Mouse (Mus musculus) adrenal gland, postnatal 25 days (tissue): ENCODE measurements around the gene Crmp1. TPM values are rescaled to one million over a fixed set of nuclear protein-coding genes. Genes with fewer than 3 reads are reported as not detected.

Experiments used
- DNase-seq: peaks from one replicate; pipeline ENCODE4 v3.0.0; 2021; ENCODE audit warnings: mixed read lengths
- long read RNA-seq: library from polyadenylated mRNA; stranded (forward); transcript quantifications from one replicate; pipeline ENCODE4 v2.0.0, GENCODE M21; 2021
- total RNA-seq: library from RNA; stranded (reverse); gene quantifications from 2 replicates; pipeline ENCODE4 v1.2.3, GENCODE M21; 2021

The Crmp1 gene
- 5.0 and 9.5 TPM in 2 replicates for total RNA-seq
- long read RNA-seq, transcript Crmp1-201 (14 exons, 2,906 nt), result major isoform, 5 of 11 reads
- long read RNA-seq, partial matches to known transcripts, result 2 of 11 reads
- long read RNA-seq, other reads (novel, unspliced or antisense), result 0 of 11 reads

GRCm38 (mm10) chr5:37241651-37242151 lies at the start of gene Crmp1:
Gene Crmp1 (plus strand): TSS chr5:37241940.
- peak; percentile 55 for DNase-seq

DNA sequence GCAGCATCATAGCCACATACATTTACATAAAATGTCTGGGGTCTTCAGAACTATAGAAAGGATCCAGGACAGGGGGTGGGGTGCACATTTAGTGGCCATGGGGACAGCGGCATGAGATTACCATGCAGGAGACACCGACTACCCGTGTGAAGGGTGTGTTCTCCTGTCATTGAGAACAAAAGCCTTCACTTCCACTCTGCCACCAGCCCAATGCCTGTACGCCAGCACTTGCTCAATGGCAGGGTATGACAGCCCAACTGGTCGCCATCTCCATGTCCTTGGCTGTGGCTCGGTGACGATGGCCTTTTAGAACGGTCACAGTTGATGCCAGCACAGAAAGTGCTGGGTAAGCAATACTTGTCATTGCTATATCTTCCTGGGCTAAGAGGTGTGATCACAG lies 45.5 kb upstream of the Crmp1 start:
- no peak for DNase-seq

DNA sequence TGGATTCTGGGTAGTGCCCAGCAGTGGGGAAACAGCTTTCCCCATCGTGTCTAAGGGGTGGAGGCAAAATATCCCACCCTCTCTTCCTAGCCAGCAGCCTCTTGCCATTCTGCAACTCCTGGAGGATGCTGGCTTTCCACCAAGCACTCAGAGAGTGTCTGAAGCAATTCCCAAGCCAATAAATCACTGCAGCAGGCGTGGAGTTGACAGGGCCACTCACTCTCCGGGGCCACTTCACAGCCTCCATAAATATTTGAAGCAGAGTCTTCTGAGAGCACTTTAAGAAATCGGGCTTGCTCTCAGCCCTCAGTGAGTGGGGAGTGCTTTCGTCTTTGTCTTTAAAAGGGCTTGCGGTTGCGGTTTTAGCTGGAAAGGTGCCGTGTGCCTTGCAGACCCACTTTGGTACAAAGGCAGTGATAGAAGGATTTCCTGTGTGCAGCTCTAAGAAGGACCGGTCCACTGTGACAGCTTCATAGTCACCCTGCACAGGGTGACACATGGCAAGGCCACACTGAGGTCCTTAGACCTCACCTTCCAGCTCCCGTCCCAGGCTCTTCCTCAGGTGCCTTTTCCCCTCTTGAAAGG lies 45.0 kb upstream of the Crmp1 start:
- no peak for DNase-seq

GRCm38 (mm10) chr5:37197423-37197822 lies 44.3 kb upstream of the Crmp1 start:
- no peak for DNase-seq

DNA sequence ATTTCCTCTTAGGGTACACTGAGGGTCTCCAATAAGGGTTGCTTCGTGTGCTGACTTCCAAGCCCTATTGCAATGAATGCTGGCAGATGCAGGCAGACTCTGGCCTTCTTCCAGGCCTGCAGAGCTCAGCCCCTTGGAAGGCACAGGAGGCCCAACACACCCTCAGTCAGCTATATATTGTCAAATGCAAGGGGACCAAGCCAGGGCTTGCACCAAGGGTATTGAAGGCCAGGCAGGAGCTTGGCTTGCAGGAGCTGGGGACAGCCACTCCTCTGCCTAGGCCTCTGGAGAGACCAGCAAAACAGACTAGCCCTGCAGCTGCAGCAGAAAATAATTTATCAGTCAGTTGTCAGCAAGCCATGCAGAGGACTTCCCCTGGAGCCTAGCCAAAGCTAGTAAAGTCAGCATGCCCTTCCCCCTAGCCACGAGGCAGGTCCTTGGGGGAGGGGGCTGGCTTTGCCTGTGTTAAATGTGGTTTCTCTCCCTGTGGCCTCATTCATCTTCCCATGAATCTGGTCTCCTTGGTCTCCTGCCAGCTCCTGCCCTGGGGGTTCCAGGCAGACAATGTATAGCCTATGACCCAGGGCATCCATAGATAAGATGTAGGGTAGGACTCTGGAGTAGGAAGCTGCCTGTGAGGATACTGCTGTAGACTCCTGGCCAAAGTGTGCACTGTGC lies 43.6 kb upstream of the Crmp1 start:
- DNase-seq, result no peak

DNA sequence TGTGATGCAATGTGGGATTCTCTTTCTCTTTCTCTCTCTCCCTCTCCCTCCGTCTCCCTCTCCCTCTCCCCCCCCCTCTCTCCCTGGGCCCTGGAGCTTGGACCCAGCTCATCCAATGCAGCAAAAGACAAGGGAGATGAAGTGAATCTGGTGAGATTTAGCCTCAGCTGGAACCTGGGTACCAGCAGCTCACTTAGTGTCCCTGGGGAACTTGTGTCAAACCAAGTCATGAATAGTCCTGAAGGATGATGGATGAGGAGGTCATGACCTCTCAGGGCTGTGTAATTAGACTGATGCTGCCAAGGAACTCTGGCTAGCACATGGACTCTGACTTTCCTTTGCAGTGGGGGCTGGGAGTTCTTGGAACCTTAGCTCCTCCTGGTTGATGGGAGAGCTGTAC lies 39.5 kb upstream of the Crmp1 start:
- no peak for DNase-seq

- no peak for DNase-seq
Measured at GRCm38 (mm10) chr5:37204886-37205285, 36.9 kb upstream of the Crmp1 start.

DNA sequence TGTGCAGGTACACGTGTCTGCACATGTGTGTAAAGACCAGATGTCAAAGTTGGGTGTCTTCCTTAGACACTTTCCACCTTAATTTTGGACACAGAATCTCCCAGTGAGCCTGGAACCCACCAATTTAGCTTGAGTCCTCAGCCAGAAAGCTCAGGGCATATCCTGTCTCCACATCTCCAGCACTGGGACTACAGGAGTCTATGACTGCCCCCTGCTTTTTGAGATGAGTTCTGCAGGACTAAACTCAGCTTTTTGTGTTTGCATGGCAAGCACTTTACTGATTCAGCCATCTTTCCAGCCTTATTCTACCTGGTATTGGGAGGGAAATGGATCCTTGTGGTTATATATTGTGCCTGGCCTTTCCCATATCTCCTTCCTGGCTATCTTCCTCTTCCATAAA lies 36.3 kb upstream of the Crmp1 start:
- DNase-seq, result no peak

DNA sequence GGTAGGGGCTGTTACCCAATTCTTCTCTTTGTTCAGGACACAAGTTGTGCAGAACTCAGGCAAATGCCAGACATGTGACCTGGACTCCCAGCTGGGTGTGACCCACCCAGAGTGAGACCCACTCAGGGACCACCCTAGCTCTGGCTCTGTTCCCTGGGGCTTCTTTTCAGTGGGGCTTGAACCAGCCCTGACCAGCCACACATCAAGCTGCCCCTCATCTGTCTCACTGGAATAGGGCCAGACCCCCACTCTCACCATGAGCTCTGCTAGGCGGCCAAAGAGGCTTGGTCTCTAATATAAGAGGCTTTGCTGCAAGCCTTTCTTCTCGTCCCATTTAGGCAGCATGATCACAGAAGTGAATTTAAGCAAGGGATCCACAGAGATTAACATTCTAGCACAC lies 35.4 kb upstream of the Crmp1 start:
- no peak for DNase-seq

GRCm38 (mm10) chr5:37212938-37213708 lies 28.6 kb upstream of the Crmp1 start:
- DNase-seq, result no peak

DNA sequence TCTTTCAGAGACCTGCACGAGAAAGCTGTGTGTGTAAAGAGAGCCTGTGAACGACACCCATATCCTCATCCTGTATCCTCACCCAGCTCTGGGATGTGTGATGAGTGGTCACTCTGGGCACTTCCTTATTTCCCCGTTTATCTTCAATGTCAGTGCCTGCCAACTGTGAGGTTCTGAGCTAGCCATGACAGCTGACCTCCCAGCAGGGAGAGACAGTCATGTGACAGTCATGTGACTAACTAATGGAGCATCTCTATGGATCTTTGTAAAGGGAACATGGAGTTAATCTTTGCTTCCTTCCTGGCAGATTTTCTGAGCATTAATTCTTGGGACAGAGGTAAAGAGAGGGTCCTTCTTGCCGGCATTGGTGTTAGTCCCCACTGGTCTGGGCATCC lies 28.0 kb upstream of the Crmp1 start:
- no peak for DNase-seq

- DNase-seq, result no peak
Measured at GRCm38 (mm10) chr5:37214614-37215013, 27.1 kb upstream of the Crmp1 start.

DNA sequence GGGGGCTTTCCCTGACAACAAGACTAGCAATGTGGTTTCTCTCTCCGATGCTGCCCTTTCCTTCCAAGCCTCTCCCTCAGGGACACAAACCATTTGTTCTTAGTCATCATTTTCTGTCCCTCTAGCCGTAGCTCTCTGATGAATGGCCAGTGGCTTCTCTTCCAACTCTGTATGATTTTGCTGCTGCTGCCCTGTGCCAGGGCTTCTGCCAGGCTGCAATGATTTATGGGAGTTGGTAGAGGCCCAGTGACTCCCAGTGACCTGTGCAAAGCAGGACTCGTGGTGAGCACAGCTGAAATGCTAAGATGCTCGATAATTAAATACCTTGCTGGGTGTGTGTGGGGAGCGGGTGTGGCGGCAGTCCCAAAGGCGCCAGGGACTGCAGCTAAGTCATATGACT lies 26.5 kb upstream of the Crmp1 start:
- DNase-seq, result peak; percentile 18

DNA sequence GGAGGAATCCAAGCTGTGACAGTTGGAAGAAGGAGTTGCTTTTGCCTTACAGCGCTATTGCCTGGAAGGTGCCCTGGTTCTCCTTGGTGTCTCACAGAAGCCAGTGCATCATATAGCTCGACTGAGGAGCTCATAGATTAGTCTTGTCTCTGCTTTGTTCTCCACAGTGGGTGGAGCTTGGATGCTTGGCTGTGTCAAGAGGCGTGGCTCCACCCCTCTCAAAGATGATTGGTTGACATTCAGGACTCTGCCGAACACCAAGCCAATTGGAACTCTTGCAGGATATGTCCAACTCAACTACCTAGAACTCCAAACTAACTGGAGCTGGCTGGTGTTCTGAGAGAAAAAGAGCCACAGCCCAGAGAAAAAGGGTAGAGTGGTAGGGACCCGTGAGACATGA lies 22.1 kb upstream of the Crmp1 start:
- no peak for DNase-seq

GRCm38 (mm10) chr5:37220575-37220974 lies 21.2 kb upstream of the Crmp1 start:
- DNase-seq, result no peak

DNA sequence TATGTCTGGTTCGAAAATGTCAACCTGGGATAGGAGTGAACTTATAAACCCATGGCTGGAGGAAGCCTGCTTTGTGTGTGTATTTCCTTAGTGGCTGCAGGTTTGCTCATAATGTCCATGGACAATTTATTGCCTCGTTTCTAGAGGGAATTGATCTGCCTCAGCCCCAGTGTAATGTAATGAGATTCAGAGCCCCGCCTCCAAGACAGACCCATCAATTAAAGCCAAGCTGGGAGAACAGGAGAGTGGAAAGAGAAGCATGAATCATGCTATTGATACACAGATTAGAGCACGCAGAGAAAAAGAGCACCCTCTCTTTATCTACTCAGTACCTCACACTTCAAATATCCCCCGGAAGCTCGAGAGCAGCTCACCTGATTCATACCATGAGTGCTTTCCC lies 20.2 kb upstream of the Crmp1 start:
- DNase-seq, result no peak

DNA sequence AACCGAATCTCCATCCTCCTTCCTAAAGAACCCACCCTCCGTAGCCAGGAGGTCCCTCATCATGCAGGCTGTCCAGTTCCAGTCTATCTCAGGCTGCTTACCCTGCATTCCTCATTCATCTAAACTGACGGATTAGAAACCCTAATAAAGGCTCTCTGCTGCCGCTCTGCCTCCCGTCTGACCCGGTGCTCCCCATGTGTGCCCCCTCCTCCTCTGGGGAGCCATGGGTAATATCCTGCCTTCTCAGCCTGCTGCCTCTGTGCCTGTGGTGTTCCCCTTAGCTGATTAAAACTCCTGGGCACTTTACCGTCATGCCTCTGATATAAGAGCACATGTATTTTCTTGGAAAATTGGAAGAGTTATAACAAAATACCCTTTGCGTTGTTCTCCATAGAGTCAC lies 19.4 kb upstream of the Crmp1 start:
- DNase-seq, result no peak

DNA sequence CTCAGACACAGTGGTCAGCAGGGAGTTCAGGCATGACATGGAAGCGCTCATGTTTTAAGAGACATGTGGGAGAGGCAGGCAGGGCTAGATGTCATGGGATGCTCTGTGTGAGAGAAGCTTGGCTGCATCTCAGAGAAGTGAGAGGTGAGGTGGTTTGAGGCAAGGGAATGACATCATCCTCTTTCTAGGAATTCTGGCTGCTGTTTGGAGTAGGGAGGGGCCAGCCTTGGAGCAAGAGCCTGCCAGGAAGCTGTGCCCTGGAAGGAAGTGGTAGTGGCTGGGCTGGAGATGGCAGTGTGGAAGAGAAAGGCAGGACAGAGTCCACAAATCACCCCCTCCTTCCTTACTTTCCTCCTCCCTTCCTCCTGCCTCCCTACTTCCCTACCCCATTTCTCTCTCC lies 16.0 kb upstream of the Crmp1 start:
- DNase-seq, result no peak

DNA sequence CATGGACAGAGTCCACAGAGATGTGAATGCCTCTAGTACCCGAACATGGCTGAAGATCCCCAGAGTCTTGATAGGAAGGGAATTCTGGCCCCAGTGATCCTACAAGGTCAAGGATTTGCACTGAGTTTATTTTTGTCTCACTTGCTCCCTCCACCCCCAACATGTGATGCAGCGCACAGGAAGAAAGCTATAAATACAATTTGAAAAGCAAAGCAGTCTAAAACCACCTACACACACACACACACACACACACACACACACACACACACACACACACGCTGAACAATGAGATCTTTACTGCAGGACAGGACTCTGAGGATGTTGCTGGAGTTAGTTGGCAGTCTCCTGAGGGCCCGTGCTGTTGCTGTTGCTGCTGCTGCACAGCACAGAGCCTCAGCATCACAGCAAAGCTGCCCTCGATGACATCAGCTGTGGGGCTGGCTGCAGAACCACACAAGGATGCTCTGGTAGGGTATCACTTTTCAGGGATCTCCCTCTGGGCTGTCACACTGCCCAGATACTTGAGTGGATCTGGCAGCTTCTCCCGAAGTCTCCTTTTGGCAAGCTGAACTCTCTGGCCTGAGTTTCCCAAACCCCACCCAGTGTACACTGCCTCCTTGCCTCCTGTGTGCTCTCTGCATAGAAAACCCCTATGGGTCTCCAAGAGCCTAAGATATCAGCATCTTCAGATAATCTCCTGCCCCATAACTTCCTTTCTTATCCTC lies 13.6 kb upstream of the Crmp1 start:
- no peak for DNase-seq

- no peak for DNase-seq
Measured at GRCm38 (mm10) chr5:37228894-37229293, 12.8 kb upstream of the Crmp1 start.

DNA sequence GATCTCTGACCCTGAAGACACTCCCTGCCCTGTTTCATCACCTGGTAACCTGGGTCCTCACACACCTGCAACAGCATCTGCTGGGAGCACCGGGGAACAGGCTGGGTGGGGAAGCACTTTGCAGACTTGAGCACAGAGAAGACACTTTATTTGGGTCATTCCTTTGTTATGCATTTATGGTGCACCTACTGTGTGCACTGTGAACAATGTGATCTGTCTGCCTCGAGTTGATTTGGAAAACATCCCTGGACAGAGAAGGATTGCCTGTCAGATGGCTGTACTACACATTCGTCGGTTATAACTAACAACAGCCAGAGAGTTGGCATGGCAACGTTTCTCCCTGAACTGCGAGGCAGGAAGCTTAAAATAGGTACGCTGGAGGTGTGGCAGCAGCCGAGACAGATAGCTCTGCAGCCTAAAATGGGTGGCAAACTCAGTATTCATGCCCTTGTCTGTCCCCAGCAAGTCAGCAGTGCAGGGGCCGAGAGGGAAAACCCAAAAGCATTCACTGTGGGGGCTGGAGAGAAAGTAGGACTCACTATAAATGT lies 8.7 kb upstream of the Crmp1 start:
- no peak for DNase-seq

- DNase-seq, result no peak
Measured at GRCm38 (mm10) chr5:37238654-37239053, 3.1 kb upstream of the Crmp1 start.
